Mouse (Mus musculus) cerebellum, adult 9-10 months (tissue): ENCODE data around the gene Lgals12.

Experiments
- DNase-seq: peaks from one replicate; pipeline ENCODE4 v3.0.0; 2022

Lgals12 gene

GRCm38 (mm10) chr19:7606801-7607689 lies at the start of gene Lgals12:
Gene Lgals12 (minus strand): TSS chr19:7607193.
- no peak for DNase-seq

DNA sequence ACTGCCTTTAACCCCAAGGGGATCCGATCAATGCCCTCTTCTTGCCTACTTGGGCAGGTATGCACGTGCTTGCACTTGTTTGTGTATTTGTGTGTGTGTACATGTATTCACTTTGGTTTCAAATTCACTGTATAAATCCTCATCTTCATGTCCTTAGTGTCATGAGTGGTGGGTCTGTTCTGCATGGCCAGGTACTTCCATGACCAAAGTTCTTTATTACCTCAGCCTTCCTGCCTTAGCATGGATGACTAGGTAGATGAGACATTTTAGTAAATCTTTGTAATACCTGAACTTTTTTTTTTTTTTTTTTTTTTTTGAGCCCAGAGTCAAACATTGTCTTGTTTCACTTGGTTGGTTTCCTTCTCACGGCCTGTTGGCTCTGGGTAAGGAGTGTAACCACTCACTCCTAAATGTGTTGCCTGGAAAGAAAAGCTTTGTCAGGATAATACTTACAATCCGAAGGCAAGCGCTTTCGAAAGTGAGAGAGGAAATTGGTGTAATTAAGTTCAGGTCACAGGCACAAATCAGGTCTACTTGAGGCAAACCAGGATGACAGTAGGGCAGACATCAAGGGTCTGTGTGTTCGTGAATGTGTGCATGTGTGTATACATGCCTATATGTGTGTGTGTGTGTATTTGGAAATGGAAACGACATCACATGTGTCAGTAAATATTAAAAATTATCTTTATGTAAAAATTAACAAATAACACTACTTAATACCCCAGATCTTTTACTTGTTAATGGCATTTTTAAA lies 42.1 kb upstream of the Lgals12 start:
- no peak for DNase-seq

DNA sequence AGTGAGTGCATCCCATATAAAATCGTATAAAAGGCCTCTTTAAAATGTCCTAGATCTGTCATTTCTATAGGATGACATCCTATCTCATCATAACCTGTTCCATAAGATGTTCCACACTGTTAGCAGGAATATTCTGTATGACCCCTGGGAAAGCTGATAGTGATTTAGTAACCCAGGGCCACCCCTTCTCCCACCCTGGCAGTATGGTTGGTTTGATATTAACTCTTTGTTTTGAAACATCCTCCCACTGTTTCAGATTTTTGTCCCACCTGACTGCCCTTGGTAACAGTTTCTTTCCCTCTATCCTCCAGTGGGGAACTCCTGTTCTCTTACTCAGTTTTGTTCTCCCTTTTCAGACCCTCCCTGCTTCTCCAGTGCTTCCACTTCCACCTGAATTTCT lies 26.8 kb upstream of the Lgals12 start:
- no peak for DNase-seq

DNA sequence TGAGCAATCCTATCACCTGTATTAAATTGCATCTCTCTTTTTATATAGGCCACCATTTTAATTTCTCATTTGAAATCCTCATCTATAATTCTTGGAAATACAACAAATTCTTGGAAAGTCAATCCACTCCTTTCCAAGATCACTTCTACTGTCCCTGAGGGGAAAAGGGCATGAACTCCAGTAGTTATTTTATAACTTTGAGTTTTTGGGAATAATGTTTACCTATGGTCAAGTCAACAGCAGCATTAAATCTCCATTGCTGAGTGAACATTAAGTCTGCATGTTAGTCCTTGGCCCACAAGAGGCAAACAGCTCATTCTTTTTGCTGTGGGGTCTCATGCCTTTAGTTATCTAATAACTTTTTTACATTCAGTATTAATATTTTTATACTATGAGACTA lies 26.0 kb upstream of the Lgals12 start:
- no peak for DNase-seq

- peak; percentile 44 for DNase-seq
Measured at GRCm38 (mm10) chr19:7617696-7618095, 10.7 kb upstream of the Lgals12 start.

- no peak for DNase-seq
Measured at GRCm38 (mm10) chr19:7617085-7617484, 10.1 kb upstream of the Lgals12 start.

DNA sequence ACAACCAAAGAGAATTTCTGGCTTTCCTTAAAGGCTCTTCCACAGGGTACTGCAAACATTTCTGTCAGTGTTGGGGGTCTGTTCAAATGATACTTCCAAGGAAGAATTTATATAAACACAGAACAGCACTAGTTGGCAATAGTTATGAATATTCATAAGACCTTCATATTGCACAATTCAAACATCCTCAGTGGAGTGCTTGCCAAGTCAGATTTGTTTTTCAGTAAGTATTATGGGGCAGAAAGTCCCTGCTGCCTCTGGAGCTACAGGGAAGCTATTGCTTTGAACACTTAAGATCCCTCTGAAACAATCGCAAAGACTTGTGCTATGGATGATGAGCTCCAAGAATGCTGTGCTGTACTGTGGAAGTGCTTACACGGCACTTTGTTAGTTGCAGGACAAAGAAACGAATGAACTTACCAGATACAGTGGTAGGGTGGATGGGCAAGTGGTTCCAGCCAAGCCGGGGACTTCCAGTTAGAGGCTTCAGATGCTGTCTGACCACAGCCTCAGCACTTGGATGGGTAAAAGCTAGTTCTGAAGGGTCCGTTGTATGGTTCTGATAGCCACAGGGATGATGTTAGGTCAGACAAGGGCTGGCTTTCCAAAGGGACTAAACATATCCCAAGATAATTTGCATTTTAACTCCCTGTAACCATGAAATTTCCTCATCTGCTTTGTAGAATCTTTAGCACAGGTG lies 9.4 kb upstream of the Lgals12 start:
- DNase-seq: no peak

- DNase-seq: no peak
Measured at GRCm38 (mm10) chr19:7613151-7613550, 6.2 kb upstream of the Lgals12 start.

DNA sequence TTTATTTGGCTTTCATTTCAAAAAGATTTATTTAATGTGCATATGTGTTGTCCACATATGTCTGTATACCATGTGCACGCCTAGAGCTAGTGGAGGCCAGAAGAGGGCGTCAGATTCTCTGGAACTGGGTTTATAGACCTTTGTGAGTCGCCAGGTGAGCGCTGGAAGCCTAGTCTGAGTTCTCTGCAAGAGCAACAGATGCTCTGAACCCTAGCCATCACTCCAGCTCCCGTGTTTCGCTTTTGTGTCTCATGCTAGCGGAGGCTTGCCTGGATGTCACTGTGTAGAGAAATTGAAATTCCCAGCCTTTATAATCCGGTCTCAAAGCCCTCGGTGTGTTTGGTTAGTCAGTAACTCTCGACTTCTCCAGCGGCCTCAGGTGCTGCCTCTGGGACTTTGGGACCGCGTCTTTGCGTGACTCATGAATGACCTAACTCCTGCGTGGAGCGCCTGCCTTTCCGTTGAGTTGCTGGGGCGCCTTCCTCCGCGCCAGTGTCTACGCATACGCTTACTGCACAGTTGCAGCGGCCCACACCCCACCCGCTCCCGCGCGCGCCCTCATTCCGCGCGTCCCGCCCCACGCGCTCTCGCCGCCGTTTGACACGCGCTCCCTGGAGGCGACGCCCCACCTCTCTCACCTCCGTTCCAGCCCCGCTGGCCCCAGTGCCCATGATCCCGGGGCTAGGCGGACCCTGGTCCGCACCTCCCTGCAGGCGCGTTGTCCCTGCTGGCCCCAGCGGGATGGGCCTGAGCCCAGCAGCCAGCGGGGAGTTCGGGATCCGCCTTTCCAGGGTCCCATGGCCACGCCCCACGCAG lies 5.2 kb upstream of the Lgals12 start, which contains the start of gene Hrasls5:
Gene Hrasls5 (plus strand): TSS at position 600 of the 816 bp plus-strand sequence.
- DNase-seq: no peak

DNA sequence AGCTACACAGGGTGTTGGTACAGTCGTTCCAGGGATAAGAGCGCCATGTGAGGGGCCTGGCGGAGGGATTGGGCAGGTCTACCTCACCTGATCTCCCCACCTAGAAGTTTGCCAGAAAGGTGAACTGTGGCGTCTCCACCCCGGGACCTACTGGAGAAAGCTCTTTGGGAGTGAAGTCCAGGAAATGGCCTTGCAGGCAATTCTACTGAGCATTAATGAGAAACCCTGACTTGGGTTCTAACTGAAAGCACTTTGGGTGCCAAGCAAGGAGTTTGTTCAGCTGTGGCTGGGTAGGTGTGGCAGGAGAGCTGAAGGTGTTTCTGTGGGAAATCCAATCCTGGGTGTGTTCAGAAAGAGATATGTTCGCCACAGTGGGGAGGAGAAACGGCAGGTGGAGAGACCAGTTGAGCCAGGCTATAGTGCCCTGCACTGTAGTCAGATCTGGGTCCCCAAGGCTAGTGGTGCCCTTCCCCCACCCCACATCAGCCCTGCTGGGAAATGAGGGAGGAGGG lies 753 bp upstream of the Lgals12 start:
- no peak for DNase-seq

GRCm38 (mm10) chr19:7605930-7606783 lies 836 bp downstream of the Lgals12 start:
- peak; percentile 16 for DNase-seq

DNA sequence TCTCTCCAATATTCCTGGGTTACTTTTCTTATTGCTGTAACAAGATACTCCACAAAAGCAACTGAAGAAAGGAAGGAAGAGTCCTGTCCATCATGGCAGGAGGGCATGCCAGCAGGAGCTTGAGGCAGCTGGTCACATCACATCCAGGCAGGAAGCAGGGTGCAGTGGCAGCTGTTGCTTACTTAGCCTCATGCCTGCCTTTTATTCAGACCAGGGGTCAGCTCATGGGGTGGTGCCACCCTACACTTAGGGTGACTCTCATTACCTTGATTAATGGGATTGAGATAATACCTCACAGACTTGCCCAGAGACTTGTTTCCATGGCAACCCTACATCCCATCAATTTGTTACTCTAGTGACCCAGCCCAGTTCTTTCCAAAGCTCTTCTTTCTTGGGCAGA lies 2.0 kb downstream of the Lgals12 start:
- no peak for DNase-seq

DNA sequence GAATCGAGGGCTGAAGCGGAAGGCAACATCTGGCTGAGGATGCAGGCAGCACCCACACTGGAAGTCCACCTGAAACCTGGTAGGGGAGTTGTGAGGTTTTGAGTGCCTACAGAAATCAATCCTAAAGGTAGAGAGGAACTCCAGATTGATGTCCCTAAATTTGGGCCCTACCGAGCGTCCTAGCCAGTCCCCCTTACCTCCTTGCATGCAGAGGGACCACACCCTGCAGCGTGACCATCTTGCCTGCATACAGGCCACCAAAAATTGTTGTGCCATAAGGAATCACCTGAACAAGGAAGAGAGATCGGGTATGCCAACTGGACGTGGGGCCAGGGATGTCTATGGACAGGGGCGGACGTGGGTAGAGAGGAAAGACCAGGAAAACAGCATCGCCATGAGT lies 2.9 kb downstream of the Lgals12 start:
- DNase-seq: no peak

DNA sequence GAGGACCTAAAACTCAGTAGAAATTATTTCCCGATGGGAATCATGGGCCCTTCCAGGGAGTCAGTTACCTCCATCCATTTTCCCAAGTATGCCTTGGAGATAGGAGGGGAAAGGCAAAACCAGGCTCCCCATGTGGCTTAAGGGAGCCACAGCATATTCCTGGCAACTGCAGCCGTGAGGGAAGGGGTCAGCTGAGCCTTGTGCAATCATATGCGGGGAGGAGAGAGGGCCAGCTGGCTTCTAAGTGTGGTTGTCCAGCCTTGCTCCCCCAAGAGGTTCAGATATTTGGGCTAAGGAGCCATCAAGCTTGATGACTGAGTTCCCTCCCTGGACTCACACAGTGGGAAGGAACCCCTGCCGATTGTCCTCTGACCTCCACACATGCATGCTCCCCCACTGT lies 5.4 kb downstream of the Lgals12 start:
- no peak for DNase-seq

DNA sequence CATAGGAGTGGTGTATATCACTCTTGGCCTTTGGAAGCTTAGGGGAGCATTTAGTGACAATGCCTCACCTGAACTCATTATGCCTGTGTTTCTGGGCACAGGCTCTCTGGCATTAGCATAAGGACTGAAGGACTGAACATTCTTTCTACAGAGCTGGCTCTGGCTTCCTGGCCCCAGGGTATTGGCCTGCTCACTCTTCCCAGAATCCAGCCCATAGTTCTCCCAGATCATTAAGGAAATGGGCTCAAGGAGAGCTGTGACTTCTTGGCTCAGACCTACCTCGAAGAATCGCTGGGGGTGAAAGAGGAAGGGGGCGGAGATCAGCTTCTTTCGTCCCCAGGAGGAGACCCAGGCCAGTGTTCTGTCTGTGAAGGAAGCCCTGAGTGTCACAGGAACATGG lies 8.5 kb downstream of the Lgals12 start:
- no peak for DNase-seq

GRCm38 (mm10) chr19:7595534-7595933 lies 11.5 kb downstream of the Lgals12 start:
- DNase-seq: no peak

GRCm38 (mm10) chr19:7592018-7592417 lies 15.0 kb downstream of the Lgals12 start:
- DNase-seq: no peak

GRCm38 (mm10) chr19:7590795-7591194 lies 16.2 kb downstream of the Lgals12 start:
- no peak for DNase-seq

GRCm38 (mm10) chr19:7585764-7586163 lies 21.2 kb downstream of the Lgals12 start:
- DNase-seq: no peak

DNA sequence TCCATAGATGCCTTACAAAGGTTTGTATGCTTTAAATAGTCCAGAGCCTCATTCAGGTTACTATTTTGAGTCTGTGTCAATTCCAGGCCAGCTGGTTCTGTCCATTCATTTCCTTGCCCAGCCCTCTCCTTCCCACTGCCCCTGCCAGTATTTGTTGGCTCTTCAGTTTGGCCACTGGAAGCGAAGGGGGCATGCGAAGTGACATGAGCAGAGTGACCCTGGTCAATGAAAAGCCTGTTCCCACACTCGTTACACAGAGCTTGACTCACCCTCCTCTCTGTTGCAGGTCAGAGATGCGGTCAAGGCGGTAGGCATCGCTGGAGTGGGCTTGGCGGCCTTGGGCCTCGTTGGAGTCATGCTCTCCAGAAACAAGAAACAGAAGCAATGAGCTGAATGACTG lies 21.7 kb downstream of the Lgals12 start:
- no peak for DNase-seq

- DNase-seq: no peak
Measured at GRCm38 (mm10) chr19:7583599-7583998, 23.4 kb downstream of the Lgals12 start.
